Mouse (Mus musculus) kidney, adult 2 months (tissue): Measurements from ENCODE around the gene Dzip1l. TPM values are rescaled to one million over a fixed set of nuclear protein-coding genes. Genes with fewer than 3 reads are reported as not detected.
"Not testable (repeated sequence)": the region's sequence is repeated elsewhere in the genome, so short reads cannot be mapped to it uniquely, and the experiment has no call there.

Experiments
- DNase-seq: peaks from one replicate; pipeline ENCODE4 v3.0.0; 2021
- H3K27ac ChIP-seq: fragments of 200-500 bp; 2 replicates; pipeline ENCODE4 v1.5.1; 2012; ENCODE audit warnings: low read depth, low read length, control low read depth, inconsistent platforms; ENCODE audit not compliant: insufficient read depth
- H3K27me3 ChIP-seq: fragments of 200-500 bp; replicated peaks from 2 replicates; pipeline ENCODE4 v1.6.1; 2012; ENCODE audit warnings: mild to moderate bottlenecking, moderate library complexity, low read length, inconsistent platforms; ENCODE audit not compliant: control insufficient read depth, insufficient read depth
- H3K36me3 ChIP-seq: fragments of 200-500 bp; 2 replicates; pipeline ENCODE4 v1.6.1; 2012; ENCODE audit warnings: mild to moderate bottlenecking, moderate library complexity, low read length, inconsistent platforms; ENCODE audit not compliant: control insufficient read depth, insufficient read depth
- H3K4me1 ChIP-seq: fragments of 200-500 bp; 2 replicates; pipeline ENCODE4 v1.6.1; 2011; ENCODE audit warnings: low read length; ENCODE audit not compliant: control insufficient read depth, insufficient read depth
- H3K4me3 ChIP-seq: fragments of 200-500 bp; 2 replicates; pipeline ENCODE4 v1.5.1; 2011; ENCODE audit warnings: mild to moderate bottlenecking, low read depth, low read length, control low read depth; ENCODE audit not compliant: insufficient read depth
- CTCF ChIP-seq: fragments of 200-500 bp; conservative IDR thresholded peaks from 2 replicates; pipeline ENCODE4 v1.5.1; 2011; ENCODE audit warnings: low read depth, mild to moderate bottlenecking, control low read depth, low read length, moderate library complexity, mixed read lengths; ENCODE audit not compliant: insufficient read depth, insufficient read length
- POLR2A ChIP-seq: fragments of 200-500 bp; IDR thresholded peaks from one replicate; pipeline ENCODE4 v1.6.1; 2011; ENCODE audit warnings: low read depth, low read length, control low read depth
- WGBS: fragments of 180-500 bp; shearing (Covaris S2); methylation state at CpG from one replicate; pipeline ENCODE4 v1.1.7; 2018; 5-methylcytosine and 5-hydroxymethylcytosine counted together
- polyA plus RNA-seq: library from polyadenylated mRNA; depleted of rRNA; stranded (reverse); fragments of >200 nt; gene quantifications from 2 replicates; pipeline ENCODE4 v1.2.3, GENCODE M21; 2012; rRNA removed

Dzip1l gene
- 6.8 and 7.2 TPM in 2 replicates for polyA plus RNA-seq

GRCm38 (mm10) chr9:99629281-99630011, at the start of gene Dzip1l:
Gene Dzip1l, plus strand, starts transcription at chr9:99629496.
- TF ChIP-seq POLR2A (no peak), CTCF (no peak)
- WGBS, result under 1% methylated on average over 44 of the region's 44 CpGs

GRCm38 (mm10) chr9:99580655-99581054, 48.6 kb upstream of the Dzip1l start:
- DNase-seq, result peak; percentile 58
- Histone ChIP-seq H3K4me3 (no peak overlapping the region), H3K4me1 (peaks cover 3% of the 10 kb centered on the region; the same call in 1 of the 2 replicates), H3K27ac (no peak overlapping the region), H3K36me3 (peaks cover 8% of the 10 kb centered on the region), H3K27me3 (no peaks in the 10 kb centered on the region)
- 12% methylated on average over 2 of the region's 2 CpGs for WGBS
- TF ChIP-seq CTCF, result peak; percentile 58
- TF ChIP-seq POLR2A, result no peak

More at GRCm38 (mm10) chr9:99629281-99630011, at the start of gene Dzip1l:
- Histone ChIP-seq H3K27ac (peak within 1 kb of the TSS; percentile 88), H3K36me3 (no peaks in the 10 kb centered on the region), H3K4me1 (peaks cover 9% of the 10 kb centered on the region), H3K27me3 (no peaks in the 10 kb centered on the region), H3K4me3 (peak within 1 kb of the TSS; percentile 60)
- DNase-seq, result peak; percentile 94

- 28% methylated on average over 8 of the region's 8 CpGs for WGBS
- TF ChIP-seq POLR2A (no peak), CTCF (peak; percentile 81)
- no peaks in the 10 kb centered on the region for H3K4me1 ChIP-seq
- peaks cover 5% of the 10 kb centered on the region for H3K36me3 ChIP-seq
- no peak overlapping the region for H3K4me3 ChIP-seq
- H3K27ac ChIP-seq, result no peak overlapping the region
- H3K27me3 ChIP-seq, result no peaks in the 10 kb centered on the region
- DNase-seq, result peak; percentile 59
Observed at GRCm38 (mm10) chr9:99587505-99588202, 41.6 kb upstream of the Dzip1l start.

DNA sequence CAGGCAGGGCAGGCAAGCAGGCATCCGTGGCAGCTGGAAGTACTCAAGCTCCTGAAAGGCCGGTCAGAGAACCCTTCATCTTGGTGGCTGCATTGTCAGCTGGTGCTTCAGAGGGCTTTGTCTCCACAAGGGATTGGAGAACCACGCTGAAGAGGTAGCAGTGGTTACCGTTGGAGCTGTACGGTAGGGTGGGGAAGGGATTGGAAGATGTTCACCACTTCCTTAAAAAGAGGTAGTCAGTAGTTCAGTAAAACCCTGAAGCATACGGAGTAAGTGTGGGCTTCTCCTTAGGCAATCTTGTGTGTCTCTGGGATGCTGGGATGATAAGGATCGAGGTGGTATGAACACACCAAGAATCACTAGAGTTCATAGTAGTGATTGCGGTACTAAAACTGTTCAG, 38.2 kb upstream of the Dzip1l start:
- H3K36me3 ChIP-seq, result no peaks in the 10 kb centered on the region
- TF ChIP-seq POLR2A, result no peak
- no peak for TF ChIP-seq CTCF
- H3K27ac ChIP-seq, result no peak overlapping the region
- no peak overlapping the region for H3K4me3 ChIP-seq
- DNase-seq, result no peak
- no peaks in the 10 kb centered on the region for H3K4me1 ChIP-seq
- 65% methylated on average over 8 of the region's 8 CpGs for WGBS
- H3K27me3 ChIP-seq, result no peaks in the 10 kb centered on the region

GRCm38 (mm10) chr9:99599127-99599526, 30.2 kb upstream of the Dzip1l start:
- not testable (repeated sequence) for DNase-seq, H3K36me3 ChIP-seq, H3K4me1 ChIP-seq, H3K27me3 ChIP-seq, H3K4me3 ChIP-seq, H3K27ac ChIP-seq
- 94% methylated on average over 6 of the region's 6 CpGs for WGBS

DNA sequence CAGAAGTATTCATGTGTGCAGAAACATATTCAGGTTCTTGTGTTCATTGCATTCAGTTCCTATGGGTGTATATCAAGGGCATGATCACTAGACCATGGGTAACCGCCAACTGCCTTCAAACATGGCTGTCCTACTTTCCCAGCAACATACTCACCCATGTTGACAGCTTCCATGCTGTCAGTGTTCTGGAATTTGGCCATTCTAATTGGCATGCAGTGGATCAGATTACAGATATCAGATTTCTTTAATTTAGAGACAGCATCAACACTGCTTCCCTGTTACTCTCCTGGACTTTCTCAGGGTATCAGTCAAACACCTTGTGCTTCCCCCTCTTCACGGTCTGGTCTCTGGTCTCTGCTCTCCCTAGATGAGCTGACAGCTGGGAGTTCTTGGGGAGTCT, 25.7 kb upstream of the Dzip1l start:
- no peak for DNase-seq
- H3K27ac ChIP-seq, result no peak overlapping the region
- no peaks in the 10 kb centered on the region for H3K4me1 ChIP-seq
- H3K27me3 ChIP-seq, result no peaks in the 10 kb centered on the region
- TF ChIP-seq POLR2A, result no peak
- TF ChIP-seq CTCF, result no peak
- no peaks in the 10 kb centered on the region for H3K36me3 ChIP-seq
- H3K4me3 ChIP-seq, result no peak overlapping the region
- WGBS, result 60% methylated on average over 2 of the region's 2 CpGs

DNA sequence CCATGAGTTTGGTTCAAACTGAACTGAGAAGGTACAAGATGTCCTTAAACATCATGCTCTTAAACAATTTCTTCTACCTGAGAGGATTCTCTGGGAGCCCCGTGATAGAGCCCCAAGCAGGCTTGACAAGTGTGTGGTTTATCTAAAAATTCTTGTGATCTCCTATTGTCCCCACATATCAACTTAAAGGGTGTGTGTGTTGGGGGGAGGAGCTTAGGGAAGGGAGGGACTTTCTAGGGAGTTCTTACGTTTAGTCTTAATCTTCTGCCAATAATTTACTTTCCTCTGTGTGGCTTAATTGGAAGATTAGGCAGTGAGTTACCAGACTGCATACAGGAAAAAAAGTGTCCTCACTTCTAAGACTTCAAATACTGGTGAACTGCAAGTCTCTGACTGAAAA, 17.1 kb upstream of the Dzip1l start, which contains the start of gene A4gnt:
TSS of gene A4gnt (plus strand) at position 301 of the 400 bp plus-strand sequence.
- peak; percentile 44 for DNase-seq
- Histone ChIP-seq H3K4me3 (no peak within 1 kb of the TSS), H3K27ac (no peak within 1 kb of the TSS), H3K36me3 (no peaks in the 10 kb centered on the region), H3K27me3 (no peaks in the 10 kb centered on the region), H3K4me1 (no peaks in the 10 kb centered on the region)
- WGBS, result 45% methylated on average over 2 of the region's 2 CpGs
- TF ChIP-seq POLR2A (no peak), CTCF (no peak)
